Mouse (Mus musculus): ENCODE measurements around the gene Prr12.
"Not testable (repeated sequence)": the region's sequence is repeated elsewhere in the genome, so short reads cannot be mapped to it uniquely, and the experiment has no call there.

The Prr12 gene

GRCm38 (mm10) chr7:45052862-45053116 is at the start of gene Prr12:
Gene Prr12, minus strand, starts transcription at chr7:45052881.
- DNase-seq, result no peak

GRCm38 (mm10) chr7:45102441-45102840 is 49.8 kb upstream of the Prr12 start:
- DNase-seq, result no peak

GRCm38 (mm10) chr7:45100046-45100445 is 47.4 kb upstream of the Prr12 start:
- no peak for DNase-seq

- no peak for DNase-seq
Observed at GRCm38 (mm10) chr7:45098541-45099240, 46.0 kb upstream of the Prr12 start.

GRCm38 (mm10) chr7:45097479-45097878 is 44.8 kb upstream of the Prr12 start:
- no peak for DNase-seq

- DNase-seq, result not testable (repeated sequence)
Observed at GRCm38 (mm10) chr7:45095965-45096364, 43.3 kb upstream of the Prr12 start.

- no peak for DNase-seq
Observed at GRCm38 (mm10) chr7:45095367-45095766, 42.7 kb upstream of the Prr12 start.

GRCm38 (mm10) chr7:45094121-45094520 is 41.4 kb upstream of the Prr12 start:
- DNase-seq, result no peak

GRCm38 (mm10) chr7:45093516-45093905 is 40.8 kb upstream of the Prr12 start:
- DNase-seq, result no peak

- no peak for DNase-seq
Observed at GRCm38 (mm10) chr7:45092828-45093515, 40.3 kb upstream of the Prr12 start.

GRCm38 (mm10) chr7:45092048-45092447 is 39.4 kb upstream of the Prr12 start, which contains the start of gene Rcn3:
Gene Rcn3, minus strand, starts transcription at chr7:45092221.
- DNase-seq, result no peak

GRCm38 (mm10) chr7:45091001-45091990 is 38.6 kb upstream of the Prr12 start:
- no peak for DNase-seq

GRCm38 (mm10) chr7:45090251-45090977 is 37.7 kb upstream of the Prr12 start:
- DNase-seq, result peak in 1 of 2 experiments; percentile 43

- DNase-seq, result no peak
Observed at GRCm38 (mm10) chr7:45088597-45088996, 35.9 kb upstream of the Prr12 start.

GRCm38 (mm10) chr7:45086084-45086483 is 33.4 kb upstream of the Prr12 start:
- no peak for DNase-seq

- DNase-seq, result no peak
Observed at GRCm38 (mm10) chr7:45083300-45083890, 30.7 kb upstream of the Prr12 start.

GRCm38 (mm10) chr7:45082401-45083299 is 30.0 kb upstream of the Prr12 start:
- peak; percentile 57 to 61 for DNase-seq

GRCm38 (mm10) chr7:45081016-45081415 is 28.3 kb upstream of the Prr12 start:
- DNase-seq, result no peak

- DNase-seq, result peak; percentile 80 to 96
Observed at GRCm38 (mm10) chr7:45079856-45080255, 27.2 kb upstream of the Prr12 start.

- DNase-seq, result peak; percentile 60 to 81
Observed at GRCm38 (mm10) chr7:45078513-45078912, 25.8 kb upstream of the Prr12 start.

- DNase-seq, result no peak
Observed at GRCm38 (mm10) chr7:45077829-45078228, 25.1 kb upstream of the Prr12 start.

Measured in spleen, adult 18-20 months (tissue).